Mouse (Mus musculus): ENCODE results near the gene Gm26965. TPM values are rescaled to one million over a fixed set of nuclear protein-coding genes. Genes with fewer than 3 reads are reported as not detected.
"Not testable (repeated sequence)": the region's sequence is repeated elsewhere in the genome, so short reads cannot be mapped to it uniquely, and the experiment has no call there.

Gene Gm26965
- total RNA-seq (2015; ENCODE audit: low replicate concordance): not detected in 2 replicates
- total RNA-seq (2017; ENCODE audit: low replicate concordance): not detected in 2 replicates

DNA sequence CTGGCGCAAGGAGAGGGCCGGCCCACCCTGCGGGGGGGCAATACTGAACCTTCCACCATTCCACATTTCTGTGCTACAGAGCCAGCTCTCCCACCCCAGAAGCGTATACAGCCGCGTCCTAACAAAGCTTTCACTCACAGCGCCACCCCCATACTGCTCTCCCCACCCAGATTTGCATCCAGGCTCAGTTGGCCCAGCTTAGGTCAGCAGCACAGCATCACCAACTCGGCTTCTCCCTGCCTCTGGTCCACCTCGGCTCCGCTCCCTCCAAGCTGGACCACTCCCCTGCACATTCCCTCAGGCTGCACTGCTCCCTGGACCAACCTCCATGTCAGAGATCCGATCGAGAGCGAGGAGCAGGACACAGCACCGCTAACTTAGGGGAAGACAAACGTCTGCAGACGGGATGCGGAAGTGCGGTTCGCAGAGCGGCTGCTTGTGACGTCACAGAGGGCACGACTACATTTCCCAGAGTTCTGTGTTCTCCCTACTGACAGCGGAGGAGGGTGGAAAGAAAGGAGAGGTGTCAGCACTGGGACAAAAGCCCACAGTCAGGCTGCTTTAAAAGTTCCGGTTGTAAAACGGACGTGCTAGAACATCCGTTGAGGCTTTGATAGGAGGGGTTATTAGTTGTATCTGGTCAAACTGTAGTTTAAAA lies at the start of gene Gm26965, which contains the start of gene Zfp87:
Gene Gm26965, minus strand, starts transcription at position 399 of the 658 bp plus-strand sequence.
Gene Zfp87, minus strand, starts transcription at position 425 of the 658 bp plus-strand sequence.
- peak; percentile 99 for ATAC-seq (replicated peaks; ENCODE audit: low FRiP score, poor library complexity, severe bottlenecking)

DNA sequence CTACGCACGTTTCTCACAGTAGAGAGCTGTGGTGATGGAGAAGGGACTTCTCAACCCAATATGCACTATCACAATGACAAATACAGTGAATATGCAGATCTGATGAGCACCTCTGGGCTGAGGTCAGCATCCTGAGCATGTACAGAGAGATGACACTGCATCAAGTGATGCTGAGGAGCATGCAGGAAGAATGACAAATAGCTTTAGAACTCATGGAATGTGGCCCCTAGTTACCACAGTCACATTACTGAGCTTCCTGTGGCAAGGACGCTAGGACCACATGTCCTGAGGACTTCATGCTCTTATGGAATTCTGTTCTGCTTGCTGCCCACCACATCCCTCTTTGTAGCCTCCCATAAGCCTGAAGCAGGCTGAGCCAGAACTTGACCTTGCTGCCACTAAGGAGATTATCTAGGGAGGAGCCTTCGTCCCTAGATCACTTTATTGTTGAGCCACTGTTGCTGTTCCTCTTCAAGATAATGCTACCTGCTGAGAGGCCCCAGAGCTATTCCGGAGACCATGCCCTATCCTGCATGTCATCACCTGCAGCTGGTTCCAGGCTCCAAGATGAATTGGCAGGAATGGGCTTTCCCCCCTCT lies 46.7 kb upstream of the Gm26965 start:
- ATAC-seq (replicated peaks; ENCODE audit: low FRiP score, poor library complexity, severe bottlenecking): no peak

DNA sequence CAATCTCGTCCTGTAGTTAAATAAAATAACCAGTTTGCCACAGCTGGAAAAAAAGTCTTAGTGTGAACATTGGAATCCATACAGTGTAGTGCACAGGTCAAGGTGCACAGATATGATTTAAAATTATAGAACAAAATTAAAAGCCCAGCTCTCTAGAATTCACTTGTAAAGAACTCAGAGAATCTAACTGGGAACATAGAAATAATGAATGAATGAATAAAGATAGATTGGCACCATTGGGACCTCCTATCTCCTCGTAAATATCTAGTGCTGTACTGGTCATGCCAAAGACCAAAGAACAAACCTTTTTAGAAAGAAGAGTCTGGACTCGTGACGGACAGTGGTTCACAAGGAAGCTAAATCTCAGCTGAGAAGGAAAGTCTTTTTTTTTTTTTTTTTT lies 27.8 kb upstream of the Gm26965 start, which contains the start of gene Zfp748:
Gene Zfp748, minus strand, starts transcription at position 101 of the 400 bp plus-strand sequence.
- no peak for ATAC-seq (replicated peaks; ENCODE audit: low FRiP score, poor library complexity, severe bottlenecking)

DNA sequence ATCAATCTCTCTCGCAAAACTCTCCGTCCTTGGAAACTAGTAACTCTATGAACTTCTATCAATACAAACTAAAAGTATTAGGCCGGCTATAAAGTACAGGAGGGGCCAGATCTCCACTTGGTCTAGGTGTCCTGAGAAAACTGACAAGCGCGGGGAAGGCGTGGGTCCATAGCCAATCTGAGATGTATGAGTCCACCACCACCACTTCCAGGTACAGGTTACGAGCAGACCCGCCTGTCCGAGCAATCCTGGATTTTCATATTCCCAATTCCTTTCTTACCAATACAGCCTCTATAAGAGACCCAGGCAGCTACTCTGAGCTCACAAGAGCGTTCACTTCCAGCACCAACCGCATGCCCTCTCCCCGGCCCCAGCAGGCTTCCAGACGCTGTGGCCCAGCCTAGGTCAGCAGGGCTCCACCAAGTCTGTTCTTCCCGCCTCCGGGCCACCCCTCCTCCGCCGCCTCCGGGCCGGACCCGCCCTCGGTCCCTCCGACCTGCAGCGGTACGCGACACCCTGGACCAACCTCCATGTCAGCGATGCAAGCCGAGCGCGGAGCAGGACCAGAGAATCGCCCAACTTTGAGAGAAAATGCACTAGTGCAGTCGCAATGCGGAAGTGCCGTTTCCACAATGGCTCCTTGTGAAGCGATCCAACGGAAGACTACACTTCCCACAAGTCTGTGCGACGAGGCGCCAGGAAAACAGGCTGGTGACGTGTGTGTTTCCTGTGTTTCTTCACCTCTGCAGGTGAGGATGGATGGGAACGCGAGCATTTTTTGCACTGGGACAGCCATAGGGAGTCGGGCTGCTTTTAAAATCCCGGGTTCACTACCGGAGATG lies 26.8 kb upstream of the Gm26965 start:
- peak; percentile 92 for ATAC-seq (replicated peaks; ENCODE audit: low FRiP score, poor library complexity, severe bottlenecking)

DNA sequence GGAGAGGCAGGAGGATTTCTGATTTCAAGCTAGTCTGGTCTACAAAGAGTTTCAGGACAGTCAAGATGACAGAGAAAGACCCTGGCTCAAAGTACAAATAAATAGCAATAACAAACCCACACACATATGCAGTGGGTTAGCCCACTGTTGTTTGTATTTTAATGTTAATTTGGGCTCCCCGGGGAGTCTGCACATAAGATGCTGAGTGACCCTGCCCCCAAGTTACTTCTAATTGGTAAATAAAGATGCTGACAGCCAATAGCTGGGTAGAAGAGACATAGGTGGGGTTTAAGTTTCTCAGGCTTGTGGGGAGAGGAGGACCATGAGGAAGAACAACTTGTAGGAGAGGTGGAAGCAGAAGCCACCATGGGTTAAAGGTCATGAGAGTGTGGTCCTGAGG lies 20.0 kb upstream of the Gm26965 start:
- ATAC-seq (replicated peaks; ENCODE audit: low FRiP score, poor library complexity, severe bottlenecking): no peak

DNA sequence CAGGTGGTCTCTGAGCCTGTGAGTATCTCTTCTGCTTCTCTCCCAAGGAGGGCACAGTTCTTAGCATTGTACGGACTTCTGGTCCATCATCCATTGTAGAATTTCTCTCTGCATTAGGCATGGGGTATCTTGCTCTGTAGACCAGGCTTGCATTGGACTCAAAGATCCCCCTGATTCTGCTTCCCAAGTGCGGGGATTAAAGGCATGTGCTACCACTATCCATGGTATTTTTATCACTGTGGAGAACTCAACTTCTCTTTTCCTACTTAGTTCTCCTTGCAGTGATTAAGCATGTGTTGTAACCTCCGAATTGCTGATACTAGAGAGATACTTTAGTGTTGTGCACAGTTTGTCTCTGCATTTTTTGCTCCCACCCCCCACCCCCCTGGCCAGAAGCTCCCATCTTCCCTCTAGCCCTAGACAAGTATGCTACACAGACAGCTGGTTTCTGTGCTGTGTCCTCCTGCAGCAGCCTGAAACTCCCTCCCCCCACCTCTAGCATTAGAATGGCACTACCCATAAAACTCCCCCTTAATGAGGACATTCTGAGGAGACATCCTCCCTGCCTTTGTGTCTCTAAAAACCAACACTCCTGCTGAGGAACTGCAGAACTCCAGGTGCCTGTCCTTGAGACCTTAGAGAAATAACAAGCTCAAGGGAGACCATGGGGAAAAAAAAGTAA lies 1.2 kb upstream of the Gm26965 start:
- ATAC-seq (replicated peaks; ENCODE audit: low FRiP score, poor library complexity, severe bottlenecking): no peak

DNA sequence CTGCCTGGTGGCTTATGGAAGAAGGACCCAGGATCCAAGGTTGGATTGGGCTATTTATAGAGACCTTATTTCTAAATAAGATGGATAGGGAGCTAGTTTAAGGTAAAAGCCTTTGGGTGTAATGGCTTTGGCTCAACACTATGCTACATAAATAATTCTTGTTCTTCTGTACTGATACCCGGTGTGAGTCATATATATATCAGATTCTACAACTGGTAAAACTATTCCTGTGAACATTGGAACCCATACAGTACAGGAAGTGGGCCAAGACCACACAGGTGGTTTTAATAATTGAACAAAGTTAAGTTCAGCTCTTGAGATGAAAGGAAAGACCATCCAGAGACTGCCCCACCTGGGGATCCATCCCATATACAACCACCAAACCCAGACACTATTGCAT lies 25.0 kb downstream of the Gm26965 start:
- ATAC-seq (replicated peaks; ENCODE audit: low FRiP score, poor library complexity, severe bottlenecking): no peak

DNA sequence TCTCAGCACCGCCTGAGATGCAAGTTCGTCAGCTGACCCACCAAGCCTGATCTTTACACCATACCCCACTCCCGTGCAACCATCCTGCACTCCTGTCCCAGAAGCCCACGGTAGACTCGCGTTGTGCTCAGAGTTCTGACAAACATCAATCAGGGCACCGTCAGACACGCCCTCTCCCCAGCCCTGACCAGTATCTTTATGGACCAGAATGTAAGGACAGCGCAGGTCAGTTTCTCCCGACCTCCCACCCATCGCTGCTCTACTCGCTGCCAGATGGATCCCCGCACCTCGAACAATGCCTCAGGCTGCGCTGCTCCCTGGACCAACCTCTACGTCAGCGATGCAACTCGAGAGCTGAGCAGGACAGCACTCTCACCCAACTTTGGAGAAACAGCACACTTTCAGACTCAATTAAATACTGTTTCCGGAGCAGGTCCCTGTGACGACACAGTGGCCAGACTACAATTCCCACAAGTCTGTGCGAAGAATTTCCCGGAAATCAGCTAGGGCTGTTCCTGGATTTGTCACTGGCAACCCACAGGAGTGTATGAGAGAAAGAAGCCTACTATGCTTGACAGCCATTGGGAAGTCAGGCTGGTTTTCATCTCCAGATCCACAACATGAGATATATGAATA lies 25.7 kb downstream of the Gm26965 start, which contains the start of gene Zfp58:
Gene Zfp58, minus strand, starts transcription at position 472 of the 636 bp plus-strand sequence.
- peak; percentile 65 for ATAC-seq (replicated peaks; ENCODE audit: low FRiP score, poor library complexity, severe bottlenecking)

DNA sequence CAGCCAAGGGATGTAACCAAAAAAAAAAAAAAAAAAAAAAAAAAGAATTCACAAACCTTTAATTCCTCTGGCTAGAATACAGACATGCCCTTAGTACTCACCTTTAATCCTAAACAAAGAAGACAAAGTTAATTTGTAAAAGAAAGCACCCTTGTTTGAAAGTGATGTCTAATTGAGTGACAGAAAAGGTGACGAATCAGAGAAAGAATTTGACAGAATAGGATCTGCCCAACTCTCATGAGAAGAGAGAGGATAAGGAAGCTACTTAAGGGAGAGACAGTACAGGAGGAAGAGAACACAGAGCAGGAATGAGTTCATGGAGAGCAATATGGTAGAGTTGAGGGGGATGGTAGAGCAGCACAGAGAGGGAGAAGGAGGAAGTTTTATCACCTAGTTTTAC lies 30.3 kb downstream of the Gm26965 start:
- no peak for ATAC-seq (replicated peaks; ENCODE audit: low FRiP score, poor library complexity, severe bottlenecking)

DNA sequence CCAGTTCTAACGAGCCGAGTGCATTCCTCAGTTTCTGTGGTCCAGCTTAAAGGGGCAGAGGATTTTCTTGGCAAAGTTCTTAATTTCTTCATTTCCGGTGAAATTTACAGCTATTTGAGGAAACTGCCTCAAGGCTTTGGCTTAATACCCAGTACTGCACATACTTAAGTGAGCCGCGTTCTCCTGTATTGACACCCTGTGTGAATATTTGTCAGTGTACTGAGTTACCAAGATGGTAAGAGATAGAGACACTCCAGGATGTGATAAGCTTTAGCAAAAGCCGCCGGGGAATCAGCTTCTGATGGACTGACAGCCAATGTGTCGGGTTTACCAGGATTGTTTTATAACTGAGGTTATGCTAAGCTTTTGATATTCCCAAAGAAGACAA lies 41.5 kb downstream of the Gm26965 start:
- ATAC-seq (replicated peaks; ENCODE audit: low FRiP score, poor library complexity, severe bottlenecking): no peak

DNA sequence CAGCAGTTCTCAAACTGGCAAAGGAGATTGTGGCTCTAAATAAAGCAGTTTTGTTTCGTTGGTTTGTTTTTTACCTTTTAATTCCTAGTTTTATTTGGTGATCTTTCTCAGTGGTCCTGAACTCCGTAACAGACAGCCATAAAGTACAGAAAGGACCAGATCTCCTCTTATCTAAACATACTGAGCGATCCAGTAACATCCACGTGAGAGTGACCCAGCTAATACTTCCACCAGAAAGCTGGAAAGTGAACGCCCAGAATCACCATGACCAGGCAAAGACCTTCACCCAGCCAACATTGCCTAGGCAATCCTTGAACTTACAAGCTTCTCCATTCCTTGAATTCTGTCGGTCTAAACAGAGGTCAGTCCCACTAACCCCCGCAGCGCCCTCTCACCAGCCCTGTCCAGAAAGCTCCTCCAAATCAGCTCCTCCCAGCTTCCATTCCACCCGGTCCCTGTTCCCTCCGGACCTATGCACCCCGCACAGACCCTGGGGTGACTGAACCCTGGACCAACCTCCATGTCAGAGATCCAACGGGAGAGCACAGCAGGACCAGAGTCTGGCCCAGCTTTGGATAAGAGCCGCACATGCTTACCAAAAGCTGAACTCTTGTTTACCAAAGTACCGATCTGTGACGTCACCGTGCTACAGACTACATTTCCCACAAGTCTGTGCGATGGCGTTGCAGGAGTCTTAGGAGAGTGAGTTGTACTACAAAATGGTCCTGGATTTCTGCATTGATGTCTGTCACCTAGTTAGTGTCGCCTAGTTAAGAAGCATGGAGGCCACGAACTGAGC lies 42.1 kb downstream of the Gm26965 start, which contains the start of gene Zfp874b:
Gene Zfp874b, minus strand, starts transcription at position 634 of the 799 bp plus-strand sequence.
- peak; percentile 98 for ATAC-seq (replicated peaks; ENCODE audit: low FRiP score, poor library complexity, severe bottlenecking)

DNA sequence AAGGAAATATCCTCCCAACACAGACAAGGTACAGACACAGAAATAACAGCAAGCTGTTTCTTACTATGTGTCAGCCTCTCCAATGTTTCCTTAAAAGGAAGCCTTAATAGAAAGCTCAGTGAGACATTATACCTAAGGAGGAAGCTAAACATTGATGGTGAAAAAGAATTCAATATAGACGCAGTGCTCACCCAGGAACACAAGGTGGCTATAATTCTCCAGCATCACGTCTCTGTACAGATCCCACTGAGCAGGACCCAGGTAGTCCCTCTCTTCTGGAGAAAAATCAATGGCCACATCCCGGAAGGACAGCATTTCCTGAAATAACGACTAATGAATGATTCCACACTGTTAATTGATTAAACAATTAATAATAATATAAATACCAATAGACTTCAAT lies 44.4 kb downstream of the Gm26965 start:
- ATAC-seq (replicated peaks; ENCODE audit: low FRiP score, poor library complexity, severe bottlenecking): no peak

DNA sequence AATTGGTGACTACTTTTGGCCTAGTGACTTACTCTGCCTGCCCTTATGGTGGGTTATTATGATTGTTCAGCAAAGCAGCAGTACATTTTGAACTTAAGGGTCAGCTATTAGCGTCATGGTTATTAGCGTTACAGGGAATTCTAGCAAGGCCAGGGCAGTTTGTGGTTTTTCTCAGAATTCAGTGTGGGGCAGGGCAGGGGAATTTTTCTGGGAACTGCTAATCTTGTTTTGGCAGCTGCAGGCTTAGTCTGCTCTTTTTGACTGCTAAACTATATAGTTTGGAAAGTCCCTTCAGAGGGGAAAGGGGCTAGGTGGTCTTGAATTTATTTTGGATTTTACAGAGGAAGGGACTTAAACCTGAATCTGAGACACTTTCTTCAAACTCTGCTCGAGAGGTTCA lies 56.7 kb downstream of the Gm26965 start:
- no peak for ATAC-seq (replicated peaks; ENCODE audit: low FRiP score, poor library complexity, severe bottlenecking)

DNA sequence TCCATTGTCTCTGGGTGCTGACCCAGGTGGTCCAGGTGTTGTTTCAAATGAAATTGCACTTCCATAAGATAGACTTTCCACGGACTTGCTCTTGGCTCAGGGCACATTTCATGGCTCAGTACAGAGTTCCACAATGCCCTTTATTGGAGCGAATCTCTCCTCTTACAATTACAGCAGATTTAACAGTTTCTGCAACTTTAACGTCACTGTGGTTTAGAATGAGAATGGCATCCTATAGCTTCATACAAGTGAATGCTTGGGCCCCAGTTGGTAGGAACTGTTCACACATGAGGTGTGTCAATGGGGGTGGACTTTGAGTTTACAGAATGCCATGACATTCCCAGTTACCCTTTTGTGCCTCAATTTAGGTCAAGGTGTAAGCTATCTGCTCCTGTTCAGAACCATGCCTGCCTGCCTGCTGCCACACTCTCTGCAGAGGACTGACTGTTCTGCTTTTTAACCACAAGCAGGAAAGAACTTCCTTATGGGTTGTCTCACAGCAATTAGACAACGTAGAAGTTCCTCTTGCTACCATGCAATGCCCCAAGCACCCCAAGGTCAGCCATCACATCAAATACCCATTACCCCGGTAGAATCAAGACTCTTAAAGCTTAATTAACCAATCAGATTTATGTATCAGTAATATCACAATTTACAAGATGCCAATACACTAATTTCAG lies 62.3 kb downstream of the Gm26965 start:
- ATAC-seq (replicated peaks; ENCODE audit: low FRiP score, poor library complexity, severe bottlenecking): not testable (repeated sequence)

DNA sequence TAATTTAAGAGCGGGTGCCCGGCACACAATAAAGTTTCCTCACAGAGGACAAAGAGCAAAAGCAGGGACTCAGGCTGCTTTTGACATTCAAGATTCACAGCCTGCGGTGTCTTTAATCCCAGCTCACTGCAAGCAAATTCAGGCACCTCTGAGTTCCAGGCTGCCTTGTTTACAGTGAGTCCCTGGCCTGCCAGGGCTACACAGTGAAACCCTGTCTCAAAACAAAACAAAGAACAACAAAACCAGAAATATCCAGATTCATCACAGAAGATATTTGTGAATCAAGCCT lies 74.0 kb downstream of the Gm26965 start:
- ATAC-seq (replicated peaks; ENCODE audit: low FRiP score, poor library complexity, severe bottlenecking): no peak

DNA sequence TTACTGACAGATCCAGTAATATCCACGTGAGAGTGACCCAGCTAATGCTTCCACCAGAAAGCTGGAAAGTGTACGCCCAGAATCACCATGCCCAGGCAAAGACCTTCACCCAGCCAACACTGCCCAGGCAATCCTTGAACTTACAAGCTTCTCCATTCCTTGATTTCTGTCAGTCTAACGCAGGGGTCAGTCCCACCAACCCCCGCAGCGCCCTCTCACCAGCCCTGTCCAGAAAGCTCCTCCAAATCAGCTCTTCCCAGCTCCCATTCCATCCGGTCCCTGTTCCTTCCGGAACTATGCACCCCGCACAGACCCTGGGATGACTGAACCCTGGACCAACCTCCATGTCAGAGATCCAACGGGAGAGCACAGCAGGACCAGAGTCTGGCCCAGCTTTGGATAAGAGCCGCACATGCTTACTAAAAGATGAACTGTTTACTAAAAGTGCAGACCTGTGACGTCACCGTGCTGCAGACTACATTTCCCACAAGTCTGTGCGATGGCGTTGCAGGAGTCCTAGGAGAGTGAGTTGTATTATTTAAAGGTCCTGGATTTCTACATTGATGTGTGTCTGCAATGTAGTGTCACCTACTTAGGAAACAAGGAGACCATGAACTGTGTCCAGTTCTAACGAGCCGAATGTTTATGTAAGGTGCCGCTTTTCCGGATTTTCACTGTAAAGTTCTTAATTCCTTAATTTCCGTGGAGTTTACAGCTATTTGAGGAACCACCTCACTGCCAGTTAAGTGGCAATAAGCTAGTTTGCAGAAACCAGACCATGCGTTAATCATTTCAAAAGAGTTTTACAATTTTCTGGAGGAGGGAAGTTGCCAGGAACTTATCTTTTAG lies 74.6 kb downstream of the Gm26965 start, which contains the start of gene Zfp874a:
Gene Zfp874a, minus strand, starts transcription at position 453 of the 849 bp plus-strand sequence.
- ATAC-seq (replicated peaks; ENCODE audit: low FRiP score, poor library complexity, severe bottlenecking): peak; percentile 98
